Mouse (Mus musculus) layer of hippocampus, adult 11-12 months (tissue): Measurements from ENCODE around the gene Hnrnpu.
"Not testable (repeated sequence)": the region's sequence is repeated elsewhere in the genome, so short reads cannot be mapped to it uniquely, and the experiment has no call there.

Experiments used
- DNase-seq: peaks from one replicate; pipeline ENCODE4 v3.0.0; 2022; ENCODE audit warnings: low spot score

Hnrnpu gene

DNA sequence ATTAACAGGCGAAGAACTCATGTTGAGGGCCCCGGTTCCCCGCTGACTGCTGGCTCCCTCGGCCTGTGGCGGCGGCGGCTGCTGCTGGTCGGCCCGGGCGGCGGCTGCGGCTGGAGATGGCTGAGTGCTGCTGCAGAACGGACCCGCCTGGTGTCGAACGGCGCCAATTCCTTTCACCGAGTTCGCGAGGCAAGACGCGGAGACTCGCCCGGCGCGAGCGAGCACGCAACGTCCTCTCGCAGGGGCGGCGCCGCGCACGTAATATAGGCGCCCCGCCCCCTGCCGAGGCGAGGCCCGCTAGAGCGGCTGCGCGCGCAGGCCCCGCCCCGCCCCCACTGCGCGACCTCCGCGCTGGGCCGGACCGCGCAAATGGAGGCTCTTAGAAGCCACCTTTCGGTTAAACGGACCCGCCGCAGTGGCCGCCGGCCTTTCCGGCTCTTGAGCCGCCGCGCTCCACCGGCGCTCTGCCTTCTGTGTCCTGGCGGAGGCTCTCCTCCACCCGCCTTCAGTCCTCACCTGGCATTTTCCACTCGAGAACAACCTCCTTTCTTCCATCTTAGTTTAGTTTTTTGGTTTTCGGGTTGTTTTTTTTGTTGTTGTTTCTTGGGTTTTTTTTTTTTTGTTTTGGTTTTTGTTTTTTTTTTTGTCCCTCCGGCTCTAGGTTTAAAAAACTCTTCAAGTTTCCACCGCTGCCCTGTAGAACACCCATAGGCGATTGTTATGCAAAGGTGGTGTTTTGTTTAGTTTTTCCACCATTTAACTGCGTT is at the start of gene Hnrnpu:
Gene Hnrnpu, minus strand, starts transcription at position 247 of the 767 bp plus-strand sequence.
- peak; percentile 97 for DNase-seq

DNA sequence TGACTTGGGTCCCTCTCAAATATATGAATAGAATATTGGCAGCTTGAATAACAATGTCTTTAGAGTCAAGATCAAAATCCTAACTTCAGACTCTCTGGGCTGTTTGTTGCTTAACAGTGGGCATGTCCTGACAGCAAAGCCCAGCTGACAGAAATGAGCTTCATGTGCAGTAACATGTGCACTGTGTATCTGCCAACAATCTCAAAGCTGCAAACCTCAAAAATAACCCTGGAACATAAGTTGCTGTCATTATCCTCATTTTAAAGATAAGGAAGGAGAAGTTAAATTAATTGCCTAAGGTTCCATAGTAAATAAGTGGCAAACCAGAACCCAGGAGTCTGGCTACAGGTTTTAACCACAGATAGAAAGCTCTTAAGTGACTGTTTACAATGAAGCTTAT is 44.6 kb upstream of the Hnrnpu start:
- peak; percentile 38 for DNase-seq

DNA sequence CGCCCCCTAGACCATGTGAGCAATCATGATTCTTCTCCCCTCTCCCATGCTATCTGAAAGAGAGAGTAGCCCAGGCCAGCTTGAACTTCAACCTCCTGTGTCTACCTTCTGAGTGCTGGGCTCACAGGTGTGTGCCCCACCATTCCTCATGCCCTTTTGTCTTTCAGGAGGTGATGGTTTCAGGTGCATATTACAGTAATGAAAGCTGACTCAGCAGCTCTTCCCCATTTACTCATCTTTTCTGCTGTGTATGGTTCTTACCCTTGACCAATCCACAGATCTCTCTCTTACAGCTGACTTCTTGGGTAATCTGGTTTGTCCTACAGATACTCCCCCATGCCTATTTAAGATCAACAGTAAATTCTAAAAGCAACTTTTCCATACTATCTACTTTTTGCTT is 41.6 kb upstream of the Hnrnpu start:
- no peak for DNase-seq

DNA sequence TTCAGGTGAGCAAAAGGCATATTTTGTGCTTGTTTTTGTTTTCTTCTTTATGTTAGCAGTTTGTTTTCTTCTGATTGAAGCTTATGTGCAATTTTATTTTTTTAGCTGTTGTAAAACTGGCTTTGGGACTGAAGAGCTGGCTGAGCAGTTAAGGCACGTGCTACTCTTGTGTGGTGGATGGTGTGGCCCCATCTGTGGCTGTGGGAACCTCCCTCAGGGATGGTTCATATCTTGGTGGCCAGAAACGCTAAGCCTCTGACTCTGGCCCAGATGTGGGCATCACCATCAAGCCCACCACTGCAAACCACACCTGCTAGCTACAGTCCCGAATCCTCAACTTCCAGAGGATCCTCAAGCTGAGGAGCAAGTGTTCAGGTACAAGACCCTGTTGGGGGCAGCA is 40.5 kb upstream of the Hnrnpu start:
- DNase-seq = no peak

DNA sequence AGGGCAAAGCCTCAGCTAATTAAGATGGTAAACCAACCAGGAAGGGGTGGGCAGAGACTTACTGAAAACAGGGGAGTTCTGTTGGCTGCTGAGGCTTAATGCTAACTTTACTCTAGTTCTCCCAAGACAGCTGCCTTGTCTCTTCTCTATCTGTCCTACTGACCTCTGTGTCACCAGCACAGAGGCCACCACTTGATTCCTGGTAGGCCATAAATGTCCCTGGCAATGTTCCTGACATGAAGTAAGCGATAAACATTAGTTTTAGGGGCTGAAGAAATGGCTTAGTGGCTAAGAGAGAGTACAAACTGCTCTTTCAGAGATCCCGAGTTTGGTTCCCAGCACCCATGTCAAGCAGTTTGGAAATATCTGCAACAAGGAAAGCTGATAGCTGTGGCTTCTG is 39.3 kb upstream of the Hnrnpu start:
- no peak for DNase-seq

DNA sequence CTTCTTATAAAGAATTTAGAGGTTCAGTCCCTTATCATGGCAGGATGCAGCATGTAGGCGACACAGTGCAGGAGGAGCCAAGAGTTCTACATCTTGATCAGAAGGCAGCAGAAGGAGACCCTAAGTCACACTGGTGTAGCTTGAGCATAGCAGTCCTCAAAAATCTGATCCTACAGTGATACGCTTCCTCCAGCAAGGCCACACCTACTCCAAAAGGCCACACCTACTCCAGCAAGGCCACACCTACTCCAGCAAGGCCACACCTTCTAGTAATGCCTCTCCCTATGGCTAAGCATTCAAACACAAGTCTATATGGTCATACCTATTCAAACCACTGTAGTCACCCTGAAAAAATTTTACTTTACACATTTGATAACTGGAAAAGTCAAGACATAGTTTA is 38.5 kb upstream of the Hnrnpu start:
- no peak for DNase-seq

DNA sequence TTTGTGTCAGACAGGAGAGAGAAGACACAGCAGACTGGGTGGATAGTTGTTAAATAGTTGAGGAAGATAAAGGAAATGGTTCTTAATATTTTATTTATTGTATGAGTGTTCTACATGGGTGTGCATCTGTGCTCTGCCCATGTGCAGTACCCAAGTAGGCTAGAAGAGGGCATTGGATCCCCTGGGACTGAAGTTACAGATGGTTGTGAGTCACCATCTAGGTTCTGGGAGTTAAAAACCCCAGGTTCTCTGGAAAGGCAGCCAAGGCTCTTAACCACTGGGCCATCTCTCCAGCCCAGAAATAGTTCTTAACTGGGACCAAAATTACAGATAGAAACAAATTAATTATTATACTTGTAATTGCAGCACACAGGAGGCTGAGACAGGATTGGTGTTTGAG is 37.8 kb upstream of the Hnrnpu start:
- no peak for DNase-seq

DNA sequence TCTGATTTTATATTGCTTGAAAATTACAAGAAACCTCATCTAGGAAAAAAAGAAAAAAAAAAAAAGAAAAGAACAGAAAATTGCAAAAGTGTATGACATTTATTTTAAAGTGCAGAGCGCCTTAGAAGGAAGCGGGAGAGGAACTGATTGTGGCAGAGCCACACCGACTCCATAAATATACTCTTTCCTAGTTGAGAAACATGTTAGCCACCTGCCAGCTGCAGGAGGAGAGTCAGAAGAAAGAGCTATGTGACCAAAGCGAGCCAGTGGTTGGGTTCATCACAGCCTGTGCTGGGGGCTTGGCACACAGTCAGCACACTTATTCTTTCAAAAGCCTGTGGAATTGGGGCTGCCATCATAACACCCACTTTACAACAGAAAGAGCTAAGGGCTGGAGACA is 35.1 kb upstream of the Hnrnpu start:
- no peak for DNase-seq

DNA sequence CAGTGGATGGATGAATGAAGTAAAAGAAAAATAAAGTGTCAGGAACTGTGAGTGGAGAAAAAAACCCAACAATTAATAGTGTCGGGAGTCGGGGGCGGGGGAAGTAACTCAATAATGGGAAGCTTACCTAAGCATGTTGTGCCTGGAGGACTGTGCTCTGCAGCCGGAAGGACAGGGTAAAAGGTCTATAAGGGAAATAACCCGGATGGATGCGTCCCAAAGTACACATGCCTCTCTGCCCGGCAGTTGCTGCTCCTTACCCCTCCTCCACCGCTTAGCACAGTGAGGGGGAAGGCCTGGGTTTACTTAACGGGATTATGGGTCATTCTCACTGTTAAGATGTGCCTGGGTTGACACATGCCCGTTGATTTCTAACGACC is 31.7 kb upstream of the Hnrnpu start:
- DNase-seq = peak; percentile 45

DNA sequence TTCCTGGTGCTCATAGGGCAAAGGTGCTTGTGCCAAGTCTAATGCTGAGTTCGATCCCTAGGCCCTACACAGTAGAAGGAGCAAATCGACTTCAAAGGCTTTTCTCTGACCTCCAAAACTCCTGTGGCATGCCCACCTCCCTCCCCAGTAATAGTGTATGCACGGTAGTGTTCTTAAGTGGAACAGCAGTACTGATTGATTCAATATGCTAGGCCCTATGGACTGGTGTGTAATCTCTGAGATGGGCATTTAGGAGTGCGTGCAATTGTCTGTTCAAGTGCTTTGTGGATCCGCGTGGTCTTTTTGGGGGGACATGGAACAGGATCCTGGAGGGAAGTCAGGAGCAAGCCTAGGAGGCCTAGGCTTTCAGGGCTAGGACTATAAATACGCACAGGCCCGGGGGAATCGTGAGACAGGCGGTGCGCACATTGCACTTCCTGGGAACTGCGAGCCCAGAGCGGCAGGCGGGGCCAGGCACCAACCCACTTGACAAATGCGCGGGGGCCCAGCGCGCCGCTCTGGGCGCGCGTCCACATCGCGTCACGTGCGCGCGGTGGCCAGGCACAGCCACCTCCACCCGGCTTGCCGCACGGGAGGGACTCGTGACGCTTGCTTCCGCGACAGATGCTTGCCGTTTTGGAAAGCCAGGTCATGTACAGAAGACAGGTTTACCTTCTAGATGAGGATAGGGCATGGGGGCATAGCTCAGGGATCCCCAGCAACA is 31.1 kb upstream of the Hnrnpu start:
- DNase-seq = peak; percentile 96

DNA sequence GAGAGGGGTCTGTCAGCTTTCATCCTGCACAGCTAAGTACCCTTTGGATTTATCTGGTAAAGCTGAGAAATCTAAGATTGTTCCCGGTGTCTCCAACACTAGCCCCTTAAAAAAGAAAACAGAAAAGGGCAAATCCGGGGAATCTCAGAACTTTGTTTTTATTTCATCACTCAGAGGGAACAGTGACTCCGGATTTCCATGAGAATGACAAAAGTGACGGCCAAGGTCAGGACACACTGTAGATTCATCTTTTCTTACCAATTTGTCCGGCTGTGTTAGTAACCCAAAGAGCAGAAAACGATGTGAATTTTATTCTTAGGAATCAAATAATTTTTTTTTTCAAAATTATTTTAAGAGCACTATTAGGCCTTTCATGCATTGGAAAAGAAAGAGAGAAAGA is 30.5 kb upstream of the Hnrnpu start:
- no peak for DNase-seq

DNA sequence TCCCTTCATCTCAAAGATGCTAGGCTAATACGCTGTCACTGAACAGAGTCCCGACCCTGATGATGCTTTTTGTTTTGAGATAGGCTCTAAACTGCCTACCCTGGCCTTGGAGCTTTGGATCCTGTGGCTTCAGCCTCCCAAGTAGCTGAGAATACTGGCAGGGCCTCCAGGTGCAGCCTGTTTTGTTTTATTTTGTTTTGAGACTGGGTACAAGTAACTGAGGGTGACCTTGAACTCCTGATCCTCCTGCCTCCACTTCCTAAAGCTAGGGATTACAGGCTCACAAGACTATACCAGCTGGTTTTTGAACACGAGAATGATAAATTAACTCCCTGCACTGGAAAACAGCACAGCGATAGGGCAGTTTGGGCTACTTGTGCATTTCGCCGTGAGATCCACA is 27.6 kb upstream of the Hnrnpu start:
- DNase-seq = no peak

DNA sequence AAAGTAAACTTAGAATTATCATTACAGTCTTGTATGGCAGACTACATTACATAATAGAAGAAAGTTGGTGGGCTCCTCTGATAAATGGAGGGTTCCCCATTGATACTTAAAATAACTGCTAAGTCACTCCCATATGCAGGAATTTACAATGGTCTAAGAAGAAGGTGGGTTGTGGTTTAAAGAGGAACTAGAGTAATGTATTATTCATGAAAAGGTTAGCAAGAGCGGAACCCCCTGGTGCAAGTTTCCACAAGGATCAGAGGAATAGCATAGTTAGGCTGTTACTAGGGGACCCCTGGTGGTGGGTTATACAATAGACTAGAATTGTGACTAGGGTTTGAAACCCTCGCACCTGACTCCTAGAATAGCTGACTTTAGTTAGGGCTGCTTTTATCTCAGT is 23.1 kb upstream of the Hnrnpu start:
- DNase-seq = no peak

DNA sequence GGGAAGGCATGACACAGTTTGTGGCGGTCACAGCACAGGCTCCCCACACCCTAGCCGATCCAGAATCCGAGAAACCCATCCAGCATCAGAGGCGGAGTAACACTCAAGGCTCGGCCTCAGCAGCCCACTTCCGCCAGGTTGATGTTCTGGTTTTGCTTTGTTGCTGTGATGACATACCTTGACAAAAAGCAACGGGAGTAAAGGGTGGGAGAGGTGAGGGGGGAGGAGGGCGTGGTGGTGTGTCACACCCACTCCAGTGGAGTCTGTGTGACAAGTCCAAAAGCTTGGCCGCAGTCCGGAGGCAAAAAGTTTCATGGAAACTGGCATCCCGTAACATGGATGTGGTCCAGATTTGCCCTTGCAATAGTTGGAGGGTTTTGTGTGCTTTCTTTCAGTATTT is 22.7 kb upstream of the Hnrnpu start:
- DNase-seq = no peak

DNA sequence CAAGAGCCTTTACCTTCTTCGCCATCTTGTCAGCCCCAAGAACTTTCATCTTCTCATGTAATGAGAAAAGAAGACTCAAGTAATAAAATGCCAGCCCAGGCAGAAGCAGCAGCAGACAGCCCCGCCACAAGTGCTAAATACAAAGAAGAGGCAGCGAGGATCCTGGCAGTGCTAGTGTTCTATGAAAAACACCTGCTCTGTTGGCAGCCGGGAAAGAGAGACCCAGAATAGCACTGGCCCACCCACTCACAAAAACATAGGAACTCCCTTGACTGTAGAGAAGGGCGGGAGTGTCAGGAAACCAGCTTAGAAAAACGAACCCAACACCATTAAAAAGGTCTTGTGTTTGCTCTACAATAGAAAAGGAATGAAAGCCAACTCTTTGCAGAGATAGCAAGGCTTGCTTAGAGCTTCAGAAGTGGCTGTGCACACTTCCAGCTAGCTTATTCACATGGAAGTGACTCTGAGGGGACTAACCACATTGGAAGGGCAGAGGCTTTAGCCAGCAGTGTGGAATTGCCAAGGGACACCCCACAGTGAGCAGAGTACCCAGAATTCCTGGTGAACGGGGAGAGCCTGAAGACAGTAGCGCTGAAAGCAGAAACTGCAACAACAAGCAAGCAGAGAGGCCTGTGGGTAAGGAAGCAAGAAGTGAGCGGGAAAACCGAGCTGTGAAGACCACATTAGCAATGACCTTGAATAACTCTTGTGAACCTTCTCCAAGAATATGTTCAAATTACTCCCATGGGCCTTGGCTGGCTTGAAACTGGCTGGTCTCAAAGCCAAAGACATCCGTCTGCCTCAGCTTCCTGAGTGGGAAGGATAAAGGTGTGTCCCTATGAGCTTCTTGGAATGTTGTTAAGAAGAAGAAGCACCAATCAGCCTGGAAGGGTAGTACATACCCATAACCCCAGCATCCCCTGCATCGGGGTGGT is 20.4 kb upstream of the Hnrnpu start:
- DNase-seq = peak; percentile 77

DNA sequence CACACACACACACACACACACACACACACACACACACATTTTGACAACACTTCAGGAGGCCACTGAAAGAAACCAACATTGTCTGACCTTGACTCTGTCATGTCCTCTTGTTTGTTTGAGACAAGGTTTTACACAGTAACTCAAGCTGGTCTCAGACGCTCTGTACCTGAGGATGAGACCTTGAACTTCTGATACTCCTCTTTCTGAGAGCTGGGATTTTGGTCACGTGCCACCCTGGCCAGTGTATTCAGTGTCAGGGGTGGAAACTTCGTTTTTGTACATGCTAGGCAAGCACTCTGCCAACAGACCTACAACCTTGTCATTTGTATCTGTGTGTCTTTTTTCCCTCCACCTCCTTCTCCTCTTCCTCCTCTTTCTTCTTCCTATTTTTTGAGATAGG is 17.0 kb upstream of the Hnrnpu start:
- DNase-seq = no peak

DNA sequence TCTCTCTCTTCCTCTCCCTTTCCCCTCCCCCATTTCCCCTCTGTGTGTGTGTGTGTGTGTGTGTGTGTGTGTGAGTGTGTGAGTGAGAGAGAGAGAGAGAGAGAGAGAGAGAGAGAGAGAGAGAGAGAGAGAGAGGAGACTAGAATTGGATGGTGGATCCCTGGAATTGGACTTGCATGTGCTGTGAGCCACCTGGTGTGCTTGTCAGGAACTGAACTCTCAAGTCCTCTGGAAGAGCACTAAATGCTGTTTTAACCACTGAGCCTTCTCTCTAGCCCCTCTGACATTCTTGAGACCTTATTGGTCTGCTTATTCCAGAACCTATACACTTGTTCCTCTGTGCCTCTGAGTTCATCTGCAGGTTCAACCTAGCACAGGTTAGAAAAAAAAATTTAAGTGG is 14.0 kb upstream of the Hnrnpu start:
- DNase-seq = no peak

DNA sequence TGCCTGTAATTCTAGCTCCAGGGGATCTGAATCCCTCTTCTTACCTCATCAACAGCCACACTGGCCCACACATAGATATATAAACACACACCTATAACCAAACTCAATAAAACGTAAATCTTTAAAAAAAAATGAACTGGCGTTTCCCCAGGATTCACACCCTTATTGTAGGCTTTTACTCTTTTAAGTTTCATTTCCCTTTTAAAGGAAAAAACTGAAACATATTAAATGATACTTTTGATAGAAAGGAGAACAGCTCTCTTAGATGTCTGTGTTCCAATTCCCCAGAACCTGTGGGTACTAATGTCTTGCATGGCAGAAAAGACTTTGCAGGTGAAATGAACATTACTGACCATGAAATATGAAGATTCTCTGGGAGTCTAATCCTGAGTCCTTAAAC is 13.2 kb upstream of the Hnrnpu start:
- no peak for DNase-seq

DNA sequence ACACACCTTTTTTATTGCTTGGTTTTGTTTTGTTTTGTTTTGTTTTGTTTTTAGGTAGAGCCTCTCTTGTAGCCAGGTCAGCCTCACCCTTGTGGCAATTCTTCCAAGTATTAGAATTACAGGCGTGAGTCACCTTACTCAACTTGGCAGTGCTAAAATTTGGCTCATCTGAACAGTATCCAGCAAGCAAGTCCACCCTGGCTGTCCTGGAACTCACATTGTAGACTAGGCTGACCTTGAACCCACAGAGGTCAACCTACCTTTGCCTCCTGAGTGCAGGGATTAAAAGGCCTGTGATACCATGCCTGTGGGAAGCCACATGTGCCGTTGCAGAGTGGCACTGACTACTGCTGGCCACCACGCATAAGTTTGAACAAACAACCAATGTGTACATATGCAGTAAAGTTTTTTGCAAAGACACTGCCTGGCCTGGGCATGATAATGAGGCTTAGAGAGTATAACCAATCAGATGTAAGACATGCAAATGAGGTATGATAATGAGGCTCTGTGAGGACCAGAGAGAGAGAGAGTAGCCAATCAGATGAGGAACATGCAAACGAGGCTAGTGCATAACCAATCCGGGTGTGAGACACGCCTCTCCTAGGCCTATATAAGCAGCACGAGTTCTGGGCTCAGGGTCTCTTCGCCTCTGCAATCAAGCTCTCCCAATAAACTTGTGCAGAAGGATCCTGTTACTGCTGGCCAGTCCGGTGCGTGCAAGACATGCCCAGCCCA is 6.6 kb upstream of the Hnrnpu start:
- not testable (repeated sequence) for DNase-seq

DNA sequence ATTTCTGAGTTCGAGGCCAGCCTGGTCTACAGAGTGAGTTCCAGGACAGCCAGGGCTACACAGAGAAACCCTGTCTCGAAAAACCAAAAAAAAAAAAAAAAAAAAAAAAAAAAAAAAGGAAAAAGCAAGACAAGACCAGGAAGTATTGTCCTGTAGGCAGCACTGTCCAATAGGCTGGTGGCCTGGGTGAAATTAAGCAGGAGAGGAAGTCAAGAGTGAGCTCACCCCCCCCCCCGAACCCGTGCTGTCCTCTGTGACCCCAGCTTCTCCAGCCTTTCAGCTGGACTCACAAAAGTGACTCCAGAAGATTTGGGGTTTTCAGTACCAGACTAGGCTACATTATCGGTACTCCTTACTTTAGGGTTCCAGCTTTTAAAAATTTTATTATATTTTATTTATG is 5.0 kb upstream of the Hnrnpu start:
- no peak for DNase-seq

DNA sequence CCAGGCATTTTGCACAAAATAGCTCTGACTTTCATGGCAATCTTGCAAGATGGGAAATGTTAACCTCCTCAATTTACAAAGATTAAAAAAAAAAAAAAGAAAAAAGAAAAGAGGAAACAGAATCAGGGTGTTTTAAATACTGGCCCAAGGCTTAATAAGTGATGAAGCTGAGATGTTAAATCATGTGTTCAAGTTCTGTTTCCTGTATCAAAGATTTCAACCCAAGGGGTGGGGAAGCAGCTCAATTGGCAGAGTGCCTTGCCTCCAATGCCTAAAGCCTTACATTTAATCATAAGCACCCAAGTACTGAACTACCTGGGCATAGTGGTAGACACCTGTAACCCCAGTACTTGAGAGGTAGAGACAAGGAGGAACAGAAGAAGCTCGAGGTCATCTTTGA is 4.5 kb upstream of the Hnrnpu start:
- no peak for DNase-seq

DNA sequence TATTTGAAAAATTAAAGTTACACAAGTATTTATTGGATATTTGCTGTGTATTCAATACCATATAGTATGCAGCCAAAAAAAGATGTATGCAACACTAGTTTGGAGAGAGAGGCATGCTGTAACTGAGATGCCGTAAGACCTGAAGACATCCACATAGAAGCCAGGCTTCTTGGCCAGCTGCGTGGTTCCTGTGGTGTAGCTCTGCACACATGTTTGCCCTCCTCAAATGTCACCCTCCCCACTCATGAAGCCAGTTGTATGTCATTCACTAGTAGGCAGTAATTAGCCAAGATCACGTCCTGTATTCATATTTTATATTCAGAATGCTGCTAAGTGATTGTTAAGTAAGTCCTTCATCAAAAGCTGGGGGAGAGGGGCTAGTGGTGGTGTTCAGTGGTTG is 3.8 kb upstream of the Hnrnpu start:
- DNase-seq = no peak
